Mouse (Mus musculus): ENCODE measurements around the gene Rgsl1. TPM values are rescaled to one million over a fixed set of nuclear protein-coding genes. Genes with fewer than 3 reads are reported as not detected.

The Rgsl1 gene
- polyA plus RNA-seq, 1 experiment: 0.36 TPM

DNA sequence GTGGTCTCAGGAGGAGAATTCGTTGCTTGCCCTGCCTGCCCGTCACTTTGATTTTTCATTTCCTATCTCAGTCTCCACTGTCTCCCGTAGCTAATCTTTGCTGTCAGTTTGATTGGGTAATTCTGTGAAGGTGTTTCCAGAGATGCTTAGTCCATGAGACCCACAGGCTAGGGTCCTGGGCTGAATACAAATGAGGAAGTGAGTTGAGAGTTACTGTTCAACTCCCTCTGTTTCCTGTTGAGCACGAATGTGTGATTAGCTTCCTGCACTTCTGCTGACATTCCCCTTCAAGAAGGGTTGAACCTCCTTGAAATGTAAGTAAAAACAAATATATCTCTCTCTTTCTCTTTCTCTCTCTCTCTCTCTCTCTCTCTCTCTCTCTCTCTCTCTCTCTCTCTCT is 58.3 kb downstream of the Rgsl1 start:
- 32% methylated on average over 4 of the region's 4 CpGs for WGBS
- no peak for DNase-seq
- no peak for TF ChIP-seq CTCF (IDR thresholded peaks at IDR 0.05; ENCODE audit: borderline replicate concordance, control insufficient read depth, extremely low read depth, insufficient read depth, low read length, poor library complexity)
- no peak for TF ChIP-seq POLR2A (IDR thresholded peaks at IDR 0.05; ENCODE audit: control insufficient read depth, extremely low read depth, insufficient read depth, low read length, poor library complexity)
- H3K27me3 ChIP-seq (ENCODE audit: control insufficient read depth, insufficient read depth, low read length): no peaks in the 10 kb centered on the region
- H3K4me1 ChIP-seq (replicated peaks; ENCODE audit: control insufficient read depth, insufficient read depth, low read length): no peaks in the 10 kb centered on the region
- no peak overlapping the region for H3K4me3 ChIP-seq (ENCODE audit: control insufficient read depth, insufficient read depth, low read length)
- no peak overlapping the region for H3K27ac ChIP-seq (ENCODE audit: control insufficient read depth, insufficient read depth, low read length)
- H3K36me3 ChIP-seq (ENCODE audit: control insufficient read depth, insufficient read depth, low read length): no peaks in the 10 kb centered on the region

DNA sequence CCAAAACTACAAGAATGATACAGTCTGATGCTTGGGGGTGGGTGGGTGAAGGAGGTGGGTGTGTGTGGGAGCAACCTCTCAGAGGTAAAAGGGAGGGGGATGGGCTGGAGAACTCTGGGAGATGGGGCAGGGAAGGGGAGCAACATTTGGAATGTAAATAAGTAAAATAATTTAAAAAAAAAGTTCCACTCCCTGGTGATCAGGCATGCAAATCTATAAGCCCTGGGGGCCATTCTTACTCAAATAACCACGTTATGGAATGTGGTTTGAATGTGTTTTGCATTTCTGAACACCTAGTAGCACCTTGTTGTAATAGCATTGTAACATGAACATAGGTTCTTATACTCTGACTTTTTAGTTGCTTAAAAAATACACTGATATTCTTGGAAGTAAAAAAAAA is 60.6 kb downstream of the Rgsl1 start:
- WGBS: 83% methylated on average over 1 of the region's 1 CpGs
- Histone ChIP-seq H3K27ac (ENCODE audit: control insufficient read depth, insufficient read depth, low read length) (no peak overlapping the region), H3K4me1 (replicated peaks; ENCODE audit: control insufficient read depth, insufficient read depth, low read length) (no peaks in the 10 kb centered on the region), H3K36me3 (ENCODE audit: control insufficient read depth, insufficient read depth, low read length) (no peaks in the 10 kb centered on the region), H3K4me3 (ENCODE audit: control insufficient read depth, insufficient read depth, low read length) (no peak overlapping the region), H3K27me3 (ENCODE audit: control insufficient read depth, insufficient read depth, low read length) (no peaks in the 10 kb centered on the region)
- no peak for TF ChIP-seq CTCF (IDR thresholded peaks at IDR 0.05; ENCODE audit: borderline replicate concordance, control insufficient read depth, extremely low read depth, insufficient read depth, low read length, poor library complexity)
- TF ChIP-seq POLR2A (IDR thresholded peaks at IDR 0.05; ENCODE audit: control insufficient read depth, extremely low read depth, insufficient read depth, low read length, poor library complexity): no peak
- DNase-seq: no peak

DNA sequence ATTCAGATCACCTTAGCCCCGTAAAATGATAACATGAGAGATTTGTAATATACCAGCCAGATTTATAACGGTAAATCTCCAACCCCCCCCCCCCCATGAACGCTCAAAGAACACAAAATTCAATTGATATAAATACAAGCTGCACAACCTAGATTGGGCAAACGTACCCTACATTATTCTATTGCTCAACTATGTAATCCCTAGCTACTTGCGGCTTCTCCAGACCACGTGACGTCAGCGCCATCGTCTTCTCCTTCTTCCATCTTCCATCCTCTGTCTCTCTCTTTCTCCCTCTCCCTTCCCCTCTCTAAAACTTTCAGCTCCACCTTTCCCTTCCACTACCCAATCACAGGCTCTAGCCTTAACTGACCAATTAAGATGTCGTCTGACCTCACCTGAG is 65.7 kb downstream of the Rgsl1 start:
- no peaks in the 10 kb centered on the region for H3K36me3 ChIP-seq (ENCODE audit: control insufficient read depth, insufficient read depth, low read length)
- TF ChIP-seq POLR2A (IDR thresholded peaks at IDR 0.05; ENCODE audit: control insufficient read depth, extremely low read depth, insufficient read depth, low read length, poor library complexity) (no peak), CTCF (IDR thresholded peaks at IDR 0.05; ENCODE audit: borderline replicate concordance, control insufficient read depth, extremely low read depth, insufficient read depth, low read length, poor library complexity) (no peak)
- H3K27me3 ChIP-seq (ENCODE audit: control insufficient read depth, insufficient read depth, low read length): no peaks in the 10 kb centered on the region

DNA sequence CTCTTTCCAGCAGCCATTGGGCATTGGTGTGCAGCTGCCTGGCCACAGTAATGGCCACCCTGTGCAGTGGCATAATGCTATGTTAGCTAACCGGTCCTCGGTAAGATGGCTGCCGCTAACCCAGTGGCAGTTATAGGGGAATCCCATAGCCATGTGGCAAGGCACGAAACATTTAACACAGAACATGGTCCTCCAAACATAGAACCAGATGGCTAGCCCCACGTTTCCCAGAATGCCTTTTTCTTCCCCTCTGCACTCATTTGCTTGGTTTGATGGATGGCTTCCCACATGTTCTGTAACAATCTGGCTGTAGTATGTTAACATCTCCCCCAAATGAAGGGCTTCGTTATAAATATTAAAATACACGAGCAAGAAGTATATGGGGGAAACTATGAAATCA is 67.7 kb downstream of the Rgsl1 start:
- DNase-seq: no peak
- TF ChIP-seq POLR2A (IDR thresholded peaks at IDR 0.05; ENCODE audit: control insufficient read depth, extremely low read depth, insufficient read depth, low read length, poor library complexity) (no peak), CTCF (IDR thresholded peaks at IDR 0.05; ENCODE audit: borderline replicate concordance, control insufficient read depth, extremely low read depth, insufficient read depth, low read length, poor library complexity) (no peak)
- 98% methylated on average over 7 of the region's 7 CpGs for WGBS
- no peak overlapping the region for H3K27ac ChIP-seq (ENCODE audit: control insufficient read depth, insufficient read depth, low read length)
- H3K27me3 ChIP-seq (ENCODE audit: control insufficient read depth, insufficient read depth, low read length): no peaks in the 10 kb centered on the region
- H3K4me1 ChIP-seq (replicated peaks; ENCODE audit: control insufficient read depth, insufficient read depth, low read length): no peaks in the 10 kb centered on the region
- H3K36me3 ChIP-seq (ENCODE audit: control insufficient read depth, insufficient read depth, low read length): no peaks in the 10 kb centered on the region
- H3K4me3 ChIP-seq (ENCODE audit: control insufficient read depth, insufficient read depth, low read length): no peak overlapping the region

More for the DNA sequence above, 65.7 kb downstream of the Rgsl1 start:
- Histone ChIP-seq H3K27ac (ENCODE audit: control insufficient read depth, insufficient read depth, low read length) (no peak overlapping the region), H3K4me1 (replicated peaks; ENCODE audit: control insufficient read depth, insufficient read depth, low read length) (no peaks in the 10 kb centered on the region), H3K4me3 (ENCODE audit: control insufficient read depth, insufficient read depth, low read length) (no peak overlapping the region)
- no peak for DNase-seq
- WGBS: 94% methylated on average over 10 of the region's 10 CpGs

DNA sequence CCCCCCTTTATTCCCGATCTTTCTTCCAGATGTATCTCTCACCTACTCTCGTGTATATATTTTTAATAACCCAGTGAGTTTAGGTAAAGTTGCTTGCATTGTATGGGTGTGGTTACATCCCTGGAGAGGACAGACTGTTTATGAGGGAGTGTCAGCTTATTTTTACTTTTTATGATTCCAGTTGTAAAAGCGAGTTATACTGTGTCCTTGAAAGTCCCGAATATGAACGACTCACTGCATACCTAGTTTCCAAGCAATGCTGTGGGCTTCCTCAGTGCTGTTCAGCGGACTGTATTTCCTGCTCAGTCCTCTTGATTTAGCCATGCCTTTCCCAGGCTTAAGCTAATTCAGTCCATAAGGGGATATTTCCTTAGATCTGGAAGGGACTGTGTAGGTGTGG is 68.8 kb downstream of the Rgsl1 start:
- Histone ChIP-seq H3K27me3 (ENCODE audit: control insufficient read depth, insufficient read depth, low read length) (no peaks in the 10 kb centered on the region), H3K27ac (ENCODE audit: control insufficient read depth, insufficient read depth, low read length) (no peak overlapping the region), H3K4me3 (ENCODE audit: control insufficient read depth, insufficient read depth, low read length) (no peak overlapping the region), H3K4me1 (replicated peaks; ENCODE audit: control insufficient read depth, insufficient read depth, low read length) (no peaks in the 10 kb centered on the region), H3K36me3 (ENCODE audit: control insufficient read depth, insufficient read depth, low read length) (no peaks in the 10 kb centered on the region)
- DNase-seq: no peak
- 92% methylated on average over 6 of the region's 6 CpGs for WGBS
- TF ChIP-seq CTCF (IDR thresholded peaks at IDR 0.05; ENCODE audit: borderline replicate concordance, control insufficient read depth, extremely low read depth, insufficient read depth, low read length, poor library complexity): no peak
- no peak for TF ChIP-seq POLR2A (IDR thresholded peaks at IDR 0.05; ENCODE audit: control insufficient read depth, extremely low read depth, insufficient read depth, low read length, poor library complexity)

DNA sequence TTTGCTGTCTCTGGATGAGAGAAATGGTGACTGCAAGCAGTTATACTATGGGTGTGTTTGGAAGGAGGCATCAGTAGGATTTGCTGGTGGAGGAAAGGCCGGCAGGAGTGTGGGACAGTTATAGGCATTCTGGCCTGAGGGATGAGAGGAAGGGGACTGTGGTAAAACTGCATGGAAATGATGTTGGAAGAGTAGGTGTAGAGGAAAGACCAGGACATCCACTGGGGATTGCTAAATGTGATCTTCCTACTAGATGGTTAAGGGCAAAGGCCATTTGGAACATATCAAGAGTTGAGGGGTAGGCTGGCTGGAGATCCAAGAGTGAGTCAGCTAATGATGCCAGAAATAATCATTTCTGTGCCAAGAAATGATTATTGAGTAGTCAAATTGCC is 73.2 kb downstream of the Rgsl1 start:
- no peaks in the 10 kb centered on the region for H3K27me3 ChIP-seq (ENCODE audit: control insufficient read depth, insufficient read depth, low read length)
- DNase-seq: no peak
- WGBS: 98% methylated on average over 1 of the region's 1 CpGs
- H3K36me3 ChIP-seq (ENCODE audit: control insufficient read depth, insufficient read depth, low read length): no peaks in the 10 kb centered on the region
- no peak overlapping the region for H3K27ac ChIP-seq (ENCODE audit: control insufficient read depth, insufficient read depth, low read length)
- no peak overlapping the region for H3K4me3 ChIP-seq (ENCODE audit: control insufficient read depth, insufficient read depth, low read length)
- TF ChIP-seq CTCF (IDR thresholded peaks at IDR 0.05; ENCODE audit: borderline replicate concordance, control insufficient read depth, extremely low read depth, insufficient read depth, low read length, poor library complexity) (no peak), POLR2A (IDR thresholded peaks at IDR 0.05; ENCODE audit: control insufficient read depth, extremely low read depth, insufficient read depth, low read length, poor library complexity) (no peak)
- peaks cover 5% of the 10 kb centered on the region; the same call in 1 of the 2 replicates for H3K4me1 ChIP-seq (replicated peaks; ENCODE audit: control insufficient read depth, insufficient read depth, low read length)
